Mouse (Mus musculus) adrenal gland, adult (tissue): ENCODE measurements around the gene Npnt.

Experiments used
- DNase-seq, 2 experiments: peaks; one replicate each; pipeline ENCODE4 v3.0.0; 2022 to 2023; ENCODE audit warnings: low spot score in 1 of 2; ENCODE audit not compliant: inconsistent age in 2 of 2

Npnt gene

DNA sequence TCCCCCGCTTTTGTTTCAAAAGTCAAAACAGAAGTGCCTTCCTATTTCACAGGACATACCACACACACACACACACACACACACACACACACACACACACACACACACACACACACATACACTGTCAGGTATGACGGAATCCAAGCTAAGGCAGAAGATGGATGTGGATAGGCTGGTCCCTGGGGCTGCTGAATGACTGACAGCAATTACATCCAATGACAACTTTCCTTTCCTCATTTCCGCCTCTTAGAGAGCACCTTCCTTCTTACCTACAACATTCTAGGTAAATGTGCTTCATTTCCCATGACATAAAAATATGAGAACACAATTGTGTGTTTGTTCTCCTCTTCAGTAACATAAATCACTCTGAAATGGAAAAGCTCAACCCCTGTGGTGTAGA lies 56.4 kb downstream of the Npnt start:
- no peak for DNase-seq

DNA sequence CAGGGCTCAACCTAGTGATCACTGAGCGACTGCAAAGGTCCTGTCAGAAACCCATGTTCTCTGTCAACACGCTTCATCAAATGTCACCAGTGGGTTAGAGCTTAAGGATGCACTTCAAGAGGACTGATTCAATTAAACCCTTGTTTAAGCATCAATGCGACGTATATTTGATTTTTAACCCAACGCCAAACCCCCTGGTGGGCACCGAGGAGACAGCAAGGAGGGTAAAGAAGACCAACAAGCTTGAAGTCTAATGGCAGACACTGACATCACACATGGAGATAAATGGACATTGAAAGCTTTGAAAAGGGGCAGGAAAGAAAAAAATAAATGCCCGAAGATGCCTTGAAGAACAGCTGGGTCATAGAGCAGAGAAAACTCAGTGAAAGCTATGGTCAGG lies 57.0 kb downstream of the Npnt start:
- no peak for DNase-seq

DNA sequence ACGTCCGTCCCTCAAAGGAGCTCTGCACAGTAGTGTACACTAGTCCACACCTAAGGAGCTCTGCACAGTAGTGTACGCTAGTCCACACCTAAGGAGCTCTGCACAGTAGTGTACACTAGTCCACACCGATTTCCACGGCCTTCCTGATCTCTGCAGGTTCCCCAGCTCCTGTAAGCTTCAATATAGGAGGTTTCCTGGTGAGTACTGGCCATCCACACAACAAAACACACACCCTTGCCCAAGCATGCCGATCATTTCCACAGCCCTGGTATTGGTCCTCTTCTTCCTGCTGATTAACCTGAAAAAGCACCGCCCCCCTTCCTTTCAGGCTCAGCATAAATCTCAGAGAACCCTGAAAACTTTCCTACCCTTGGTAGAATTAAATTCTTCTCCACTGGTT lies 57.6 kb downstream of the Npnt start:
- no peak for DNase-seq

DNA sequence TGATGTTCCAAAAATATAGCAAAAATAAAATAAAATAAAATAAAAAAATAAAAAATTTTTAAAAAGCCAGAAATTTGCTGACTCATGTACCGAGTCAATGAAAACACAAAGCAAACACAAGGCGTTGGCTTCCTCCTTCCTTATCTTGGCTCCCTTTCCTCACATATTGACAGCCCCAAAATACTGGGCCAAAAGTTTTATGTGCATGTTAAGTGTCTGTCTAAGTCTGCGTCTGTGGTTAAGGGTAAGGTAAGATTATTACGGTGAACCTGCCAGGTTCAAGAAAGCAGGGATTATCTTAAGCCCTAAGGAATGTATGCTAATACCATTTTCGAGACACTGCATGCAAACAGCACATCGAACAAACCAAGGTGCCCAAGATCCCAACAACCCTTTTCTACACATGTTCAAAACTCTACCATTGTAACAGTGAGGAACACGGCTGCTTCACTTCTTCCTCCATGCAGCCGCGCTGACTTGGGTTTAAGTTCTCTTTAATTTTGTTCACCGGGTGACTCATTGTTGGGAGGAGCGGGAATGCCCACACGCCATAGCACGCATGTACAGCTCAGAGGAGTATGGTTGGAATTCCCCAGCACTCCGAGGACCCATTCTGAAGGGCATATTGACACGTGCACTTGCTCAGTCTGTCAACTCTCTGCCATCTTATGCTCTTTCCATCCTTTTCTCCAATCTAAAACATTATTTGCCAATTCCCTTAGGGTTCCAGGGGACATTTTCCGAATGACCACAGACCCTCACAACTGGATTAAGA lies 62.8 kb downstream of the Npnt start:
- DNase-seq: no peak

DNA sequence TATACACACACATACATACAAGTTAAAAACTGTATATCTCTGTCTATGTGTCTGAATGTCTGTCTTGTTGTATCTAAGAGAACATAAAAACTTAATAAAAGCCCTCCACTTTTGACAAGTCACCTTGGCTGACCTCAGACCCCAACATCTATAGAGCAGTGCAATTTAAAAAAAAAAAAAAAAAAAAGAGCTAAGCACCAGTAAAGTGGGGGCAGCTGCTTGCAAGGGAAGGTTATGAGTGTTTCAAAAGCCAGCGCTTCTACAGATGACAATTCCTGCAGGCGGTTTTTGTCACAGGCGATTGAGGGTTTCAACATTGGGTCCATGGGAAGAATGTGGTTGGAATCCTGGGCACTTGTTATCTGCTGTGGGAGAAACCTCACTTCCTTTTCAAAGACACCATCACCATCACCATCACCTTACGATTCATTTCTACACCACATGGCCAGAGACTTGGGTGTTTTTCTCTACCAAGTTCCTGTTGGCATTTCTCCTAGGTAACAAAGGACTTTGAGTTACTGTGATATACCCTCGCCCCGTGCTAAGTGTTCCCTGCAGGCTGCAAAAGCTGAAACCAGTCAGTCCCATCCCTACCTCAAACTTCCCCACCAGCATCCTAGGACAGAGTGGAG lies 63.6 kb downstream of the Npnt start:
- DNase-seq: no peak

DNA sequence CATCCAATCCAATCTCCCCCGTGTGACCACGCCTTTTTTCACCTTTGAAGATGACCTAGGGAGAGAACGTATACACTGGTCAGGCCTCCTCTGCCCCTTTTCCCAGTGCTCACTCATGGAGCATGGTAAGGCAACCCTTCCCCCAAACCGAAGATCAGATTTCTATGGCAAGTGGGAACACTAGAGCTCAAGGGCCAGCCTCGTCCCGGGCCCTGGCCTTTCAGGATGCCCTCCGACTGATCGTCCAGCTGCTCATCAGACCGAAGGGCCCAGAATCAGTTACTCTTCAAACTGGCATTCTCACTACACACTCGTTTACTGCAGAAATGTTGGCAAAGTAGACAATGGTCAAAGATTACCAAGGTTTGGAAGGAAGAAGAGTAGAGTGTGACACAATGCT lies 65.6 kb downstream of the Npnt start:
- DNase-seq: no peak

DNA sequence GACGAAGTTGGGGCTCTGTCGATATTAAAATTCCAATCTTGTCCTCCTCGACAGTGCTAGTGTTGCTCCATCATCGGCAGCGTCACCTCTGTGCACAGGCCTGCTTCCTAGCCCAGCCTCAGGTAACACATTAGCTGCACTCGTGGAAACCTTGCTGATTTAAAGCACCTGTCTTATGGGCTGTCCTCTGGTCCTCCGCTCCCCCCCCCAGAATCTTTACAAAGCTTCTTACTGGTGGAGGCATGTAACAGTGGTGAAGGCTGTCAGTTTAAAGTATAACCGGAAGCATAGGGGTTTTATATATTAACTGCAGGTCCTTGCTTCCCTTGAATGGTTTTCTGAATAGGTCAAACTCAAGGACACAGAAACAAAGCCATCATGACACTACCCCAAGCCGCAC lies 66.8 kb downstream of the Npnt start:
- DNase-seq: no peak

DNA sequence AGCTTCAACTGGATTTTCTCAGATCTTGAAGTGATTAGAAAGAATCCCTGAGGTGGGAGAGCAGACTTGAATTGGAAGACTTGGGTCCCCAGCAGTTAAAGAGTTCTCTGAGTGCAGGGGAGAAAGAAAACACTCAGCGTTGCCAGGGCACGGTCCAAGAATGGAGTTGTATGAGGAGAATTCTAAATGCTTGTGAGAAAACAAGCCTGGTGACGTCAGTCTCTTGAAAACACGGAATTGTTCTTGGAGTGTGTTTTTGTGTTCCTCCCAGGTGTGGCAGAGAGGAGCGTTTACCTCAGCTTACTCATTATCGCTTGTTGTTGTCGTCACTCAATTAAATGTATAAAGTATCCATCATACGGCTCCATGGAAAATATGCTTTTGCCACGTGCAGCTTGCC lies 69.3 kb downstream of the Npnt start:
- DNase-seq: no peak

DNA sequence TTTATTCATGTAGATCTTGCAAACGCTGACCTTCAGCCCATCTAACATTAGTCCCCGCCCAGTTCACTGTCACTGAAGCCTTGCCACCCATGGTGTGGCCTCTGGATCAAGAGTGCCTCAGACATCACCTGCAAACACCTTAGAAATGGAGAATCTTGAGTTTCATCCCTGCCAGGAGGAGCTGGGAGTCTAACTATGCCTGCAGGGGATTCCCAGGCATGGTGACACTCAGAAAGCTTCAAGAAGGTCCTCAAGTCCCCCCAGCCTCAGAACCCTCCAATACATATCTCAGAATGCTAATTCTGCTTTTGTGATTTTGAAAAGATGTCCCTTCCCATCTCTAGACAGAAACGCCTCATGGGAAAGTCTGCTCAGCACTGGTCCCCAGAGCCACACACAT lies 69.7 kb downstream of the Npnt start:
- no peak for DNase-seq

DNA sequence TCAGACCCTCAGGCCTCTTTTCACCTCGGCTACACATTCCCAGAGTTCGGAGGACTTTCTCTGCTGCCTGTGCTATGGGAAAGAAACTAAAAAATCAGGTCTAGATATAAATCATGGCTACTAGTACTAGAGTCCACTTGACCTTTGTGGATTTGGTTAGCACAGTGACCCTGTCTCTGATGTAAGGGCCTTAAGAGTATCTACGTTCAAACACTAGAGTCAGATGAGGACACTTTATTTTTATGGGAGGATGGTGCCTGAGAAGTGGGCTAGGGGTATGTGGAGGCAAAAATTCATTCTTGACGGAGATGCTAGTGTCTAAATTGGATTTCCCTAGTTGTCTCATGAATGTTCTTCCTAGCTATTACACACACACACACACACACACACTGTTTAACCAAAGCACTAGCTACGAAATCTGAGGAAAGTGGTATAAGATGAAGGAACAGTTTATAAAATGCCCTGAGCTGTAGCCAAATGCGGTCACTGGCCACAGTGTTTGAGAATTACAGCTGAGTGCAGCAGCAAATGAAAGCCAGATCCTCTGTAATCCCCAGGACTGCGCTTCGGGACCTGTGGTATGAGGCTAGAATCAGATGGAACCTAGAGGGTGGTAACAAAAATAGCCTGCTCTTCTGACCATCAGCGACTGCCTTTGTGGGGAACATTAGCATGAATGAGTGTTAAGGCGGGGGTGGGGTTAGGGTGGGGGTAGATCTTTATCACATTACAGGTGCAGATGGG lies 73.0 kb downstream of the Npnt start:
- DNase-seq: no peak

DNA sequence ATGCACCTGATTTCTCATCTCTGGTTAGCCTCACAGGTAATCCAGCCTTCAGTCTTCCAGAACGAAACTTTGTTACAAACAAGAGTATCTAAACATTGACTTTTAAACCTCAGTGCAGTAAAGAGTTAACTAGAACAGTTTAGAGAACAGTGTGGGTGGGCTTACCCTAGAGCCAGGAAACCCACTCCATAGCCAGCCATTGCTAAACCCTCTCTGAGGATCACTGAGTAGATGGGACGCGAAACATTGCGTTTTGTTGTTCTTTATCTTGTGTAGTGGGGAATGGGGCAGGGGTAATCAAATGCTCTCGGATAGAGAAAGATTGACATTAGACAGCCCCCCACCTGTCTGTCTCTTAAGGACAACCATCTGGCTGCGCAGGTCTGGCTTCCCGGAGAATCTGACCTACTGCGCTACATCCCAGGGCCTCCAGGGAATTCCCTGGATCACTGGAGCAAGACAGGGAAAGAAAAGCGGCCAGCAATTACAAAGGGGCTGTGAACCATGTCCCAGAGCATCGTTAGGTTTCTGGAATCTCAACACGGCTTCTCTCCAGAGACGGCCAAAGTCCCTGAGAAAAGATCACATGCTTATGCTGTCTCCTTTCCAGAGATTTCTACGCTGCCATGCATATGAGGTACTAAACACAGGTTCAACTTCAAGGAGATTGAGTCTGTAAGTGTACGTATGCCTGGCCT lies 73.9 kb downstream of the Npnt start:
- no peak for DNase-seq

DNA sequence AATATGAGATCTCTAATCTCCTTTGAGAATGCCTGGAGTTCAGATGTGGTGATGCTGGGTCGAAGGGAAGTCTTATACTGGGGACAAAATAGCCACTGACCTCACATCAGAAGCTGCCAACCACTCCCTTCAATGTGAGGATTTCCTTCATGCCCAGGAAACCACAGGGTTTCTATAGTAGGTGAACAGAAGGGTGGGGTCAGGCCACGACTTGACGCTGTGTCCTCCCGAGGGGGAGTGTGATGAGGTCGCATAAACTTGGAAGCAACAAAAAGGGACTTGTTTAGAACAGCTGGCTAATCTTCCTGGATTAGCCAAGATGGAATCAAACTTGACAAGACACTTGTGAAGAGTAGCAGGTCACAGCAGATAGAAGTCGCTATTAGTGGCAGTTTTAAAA lies 76.8 kb downstream of the Npnt start:
- no peak for DNase-seq

DNA sequence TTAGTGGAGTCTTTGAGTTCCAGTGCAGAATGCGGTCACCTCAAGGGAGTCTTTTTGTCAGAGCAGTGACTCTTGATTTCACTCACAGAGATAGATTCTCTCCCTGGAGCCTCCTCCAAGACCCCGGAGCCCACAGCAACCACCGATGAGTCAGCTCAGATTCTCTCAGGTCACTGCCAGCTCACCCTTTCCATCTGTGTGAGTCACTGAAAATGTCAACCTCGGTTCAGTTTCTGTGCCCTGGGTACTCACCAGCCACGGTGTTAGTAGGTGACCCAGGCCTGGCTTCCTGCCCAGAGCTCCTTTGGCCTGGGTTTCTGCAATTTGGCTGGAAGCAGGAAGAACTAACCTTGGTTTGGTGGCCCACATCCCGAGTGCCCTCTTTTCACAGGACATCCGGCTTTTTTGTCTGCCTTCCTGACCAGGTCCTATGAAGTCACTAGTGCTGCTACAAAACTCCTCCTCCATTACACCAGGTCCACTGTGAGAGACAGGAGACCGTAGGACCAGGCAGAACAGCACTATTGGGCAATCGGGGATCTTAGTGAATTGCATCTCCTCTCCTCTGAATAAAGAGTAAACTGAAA lies 78.7 kb downstream of the Npnt start:
- DNase-seq: peak; percentile 94 to 97

DNA sequence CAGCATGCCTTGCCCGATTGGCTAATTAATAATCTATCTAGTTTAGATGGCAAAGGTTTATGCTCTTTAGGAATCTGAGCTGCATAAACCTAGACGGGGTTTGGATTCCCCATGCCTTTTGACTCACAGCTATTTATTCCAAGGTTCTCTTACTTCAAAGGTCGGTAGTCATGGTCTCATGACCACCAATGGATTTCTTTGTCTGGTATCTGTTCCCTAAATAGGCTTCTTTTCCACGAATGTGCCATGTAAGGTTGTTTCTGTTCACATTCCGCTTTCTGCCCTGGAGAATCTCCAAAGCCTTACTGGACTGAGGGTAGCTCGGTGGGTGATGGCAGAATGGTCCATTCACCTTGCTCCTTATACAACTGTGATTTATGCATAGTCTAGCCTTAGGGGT lies 80.0 kb downstream of the Npnt start:
- peak in 1 of 2 experiments; percentile 28 for DNase-seq

DNA sequence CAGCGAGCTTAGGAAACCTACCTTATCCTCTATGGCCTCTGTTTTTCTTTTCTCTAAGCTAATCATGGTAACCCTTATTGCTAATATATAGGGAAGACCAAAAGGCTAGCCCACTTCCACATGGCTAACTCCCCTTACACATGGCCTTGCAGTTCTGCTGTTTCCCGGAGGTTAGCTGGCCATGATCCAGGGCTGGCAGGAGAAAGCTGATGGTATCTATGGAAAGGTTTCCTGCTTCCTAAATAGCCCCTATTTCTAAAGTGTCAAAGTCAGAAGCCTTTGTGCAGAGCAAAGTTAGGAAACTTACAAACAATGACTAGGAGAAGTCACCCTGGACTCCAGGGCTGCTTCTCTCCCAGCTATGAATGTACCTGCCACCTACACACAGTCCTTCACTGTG lies 81.3 kb downstream of the Npnt start:
- peak in 1 of 2 experiments; percentile 36 for DNase-seq

DNA sequence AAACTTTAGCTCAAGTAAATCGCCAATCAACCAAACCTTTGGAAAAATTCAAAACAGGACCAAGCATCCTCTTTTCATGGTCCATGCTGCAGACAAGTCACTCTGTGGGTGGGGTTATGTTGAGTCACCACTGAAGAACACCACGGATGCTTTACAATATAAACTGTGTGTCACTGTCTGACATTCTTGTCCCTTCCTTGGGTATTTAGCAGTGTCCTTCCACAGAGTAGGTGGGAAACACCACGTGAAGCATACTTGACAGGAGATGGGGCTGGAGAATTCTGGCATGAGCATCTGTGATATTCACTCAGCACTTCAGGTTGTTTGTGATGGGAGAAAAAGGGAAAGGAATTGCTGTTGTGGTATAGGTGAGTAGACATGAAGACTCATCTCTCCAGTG lies 83.1 kb downstream of the Npnt start:
- DNase-seq: no peak

DNA sequence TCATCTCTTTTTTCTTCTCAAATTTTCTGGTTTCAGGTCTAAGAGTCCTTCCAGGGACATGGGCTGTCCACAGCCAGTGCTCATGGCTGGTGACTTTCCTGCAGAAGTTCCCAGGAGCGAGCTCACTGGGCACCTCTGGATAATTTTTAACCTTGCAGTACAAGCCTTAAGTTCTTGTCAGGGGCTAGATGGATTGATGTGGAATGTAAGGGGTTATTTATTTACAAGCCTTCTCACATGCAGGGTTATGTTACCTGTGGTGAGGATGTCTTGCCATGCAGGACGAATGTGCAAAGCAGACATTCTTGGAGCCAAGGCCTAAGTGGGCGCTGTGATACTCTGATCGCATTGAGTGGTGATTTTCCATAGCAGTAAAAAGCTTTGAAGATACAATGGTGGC lies 84.5 kb downstream of the Npnt start:
- no peak for DNase-seq

DNA sequence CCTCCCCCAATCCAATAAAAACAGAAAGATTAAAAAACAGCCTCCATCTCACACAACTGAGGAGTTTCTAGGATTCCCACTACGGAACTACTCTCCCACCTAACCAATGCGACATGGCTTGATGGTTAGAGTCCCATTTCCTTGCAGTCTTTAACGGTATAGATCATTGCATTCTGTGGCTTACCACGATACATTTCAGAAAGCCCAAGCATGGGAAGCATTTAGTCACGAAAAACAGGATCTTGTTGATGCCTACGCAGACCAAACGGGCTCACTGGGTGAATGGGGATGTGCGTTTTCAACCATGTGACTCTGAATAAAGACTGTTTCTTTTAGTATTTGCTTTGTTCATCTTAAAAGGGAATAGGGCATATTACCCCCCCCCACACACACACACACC lies 85.1 kb downstream of the Npnt start:
- no peak for DNase-seq

DNA sequence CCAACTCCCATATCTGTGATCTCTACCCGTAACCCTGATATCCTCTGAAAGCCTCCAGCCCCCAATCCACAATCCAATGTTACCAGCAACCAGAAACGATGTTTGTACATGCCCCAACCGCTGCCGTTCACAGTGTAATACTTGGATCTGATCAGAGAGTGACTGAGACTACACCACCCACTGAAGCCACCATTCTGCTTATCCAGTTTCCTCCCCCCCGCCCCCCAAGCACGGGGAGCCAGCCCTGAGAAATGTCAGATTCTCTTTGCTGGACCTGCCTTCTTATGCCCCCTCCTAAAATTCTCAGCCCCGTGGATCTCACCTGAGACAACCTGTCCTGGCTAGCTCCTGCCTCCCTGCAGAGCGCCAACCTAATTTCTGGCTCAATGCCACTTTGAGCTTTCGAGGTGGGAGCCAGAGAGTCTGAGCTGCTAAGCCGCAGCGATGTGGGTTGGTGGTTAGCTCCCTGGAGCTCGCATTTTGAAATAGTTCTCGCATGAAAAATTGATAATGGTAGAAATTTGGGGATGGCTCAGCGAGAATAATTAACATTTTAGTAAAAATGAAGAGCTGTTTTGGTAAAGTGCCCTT lies 85.7 kb downstream of the Npnt start:
- no peak for DNase-seq

DNA sequence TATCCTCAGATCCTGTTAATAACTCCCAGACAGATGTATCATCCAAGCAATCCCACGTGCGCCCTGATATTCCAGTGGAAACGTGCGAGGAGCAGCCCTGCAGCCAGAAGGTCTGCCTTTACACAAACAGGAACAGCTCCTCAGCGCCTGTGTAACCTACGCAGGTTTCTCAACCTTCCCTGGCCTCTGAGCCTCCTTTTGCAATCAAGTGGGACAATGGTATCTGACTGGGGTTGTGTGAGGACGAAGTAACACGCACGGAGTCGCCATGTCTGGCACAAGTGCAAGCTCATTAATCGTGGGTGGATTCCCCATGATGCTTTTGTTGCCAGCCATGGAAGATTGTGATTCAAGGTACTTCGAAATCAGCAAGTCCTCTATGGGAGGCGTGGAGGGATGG lies 86.2 kb downstream of the Npnt start:
- peak in 1 of 2 experiments; percentile 28 for DNase-seq

DNA sequence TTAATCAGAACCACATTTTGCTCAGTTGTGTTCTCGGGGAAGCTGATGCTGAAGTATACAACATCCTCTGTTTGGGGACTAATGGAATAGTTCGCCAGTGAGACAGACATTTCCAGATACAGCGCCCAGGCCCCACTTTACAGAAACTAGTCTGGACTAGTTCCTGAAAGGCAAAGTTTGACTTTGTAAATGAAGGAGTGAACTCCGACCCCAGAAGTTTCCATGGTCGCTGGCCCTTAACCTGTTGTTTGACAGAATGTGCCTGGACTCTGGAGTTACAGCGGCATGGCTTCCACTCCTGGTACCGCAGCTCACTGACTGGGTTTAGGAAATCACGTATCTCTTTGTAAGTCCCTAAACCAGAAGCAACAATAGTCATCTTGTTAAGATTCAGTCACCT lies 89.3 kb downstream of the Npnt start:
- DNase-seq: no peak
